Mouse (Mus musculus): Measurements from ENCODE around the gene Pgap2. TPM values are rescaled to one million over a fixed set of nuclear protein-coding genes. Genes with fewer than 3 reads are reported as not detected.

Pgap2 gene
- polyA plus RNA-seq (2021; fragmentation: Nextera tagmentation) = 25.4 and 29.4 TPM in 2 replicates
- long read RNA-seq, experiment 1, transcript Pgap2-201 (7 exons, 1,201 nt) = major isoform, 14 of 88 reads
- long read RNA-seq, experiment 1, transcript Pgap2-204 (7 exons, 2,141 nt) = minor isoform, 10 of 88 reads
- long read RNA-seq, experiment 1, partial matches to known transcripts = 4 of 88 reads
- long read RNA-seq, experiment 1, other reads (novel, unspliced or antisense) = 56 of 88 reads
- long read RNA-seq, experiment 2, partial matches to known transcripts = 3 of 29 reads
- long read RNA-seq, experiment 2, other reads (novel, unspliced or antisense) = 17 of 29 reads

DNA sequence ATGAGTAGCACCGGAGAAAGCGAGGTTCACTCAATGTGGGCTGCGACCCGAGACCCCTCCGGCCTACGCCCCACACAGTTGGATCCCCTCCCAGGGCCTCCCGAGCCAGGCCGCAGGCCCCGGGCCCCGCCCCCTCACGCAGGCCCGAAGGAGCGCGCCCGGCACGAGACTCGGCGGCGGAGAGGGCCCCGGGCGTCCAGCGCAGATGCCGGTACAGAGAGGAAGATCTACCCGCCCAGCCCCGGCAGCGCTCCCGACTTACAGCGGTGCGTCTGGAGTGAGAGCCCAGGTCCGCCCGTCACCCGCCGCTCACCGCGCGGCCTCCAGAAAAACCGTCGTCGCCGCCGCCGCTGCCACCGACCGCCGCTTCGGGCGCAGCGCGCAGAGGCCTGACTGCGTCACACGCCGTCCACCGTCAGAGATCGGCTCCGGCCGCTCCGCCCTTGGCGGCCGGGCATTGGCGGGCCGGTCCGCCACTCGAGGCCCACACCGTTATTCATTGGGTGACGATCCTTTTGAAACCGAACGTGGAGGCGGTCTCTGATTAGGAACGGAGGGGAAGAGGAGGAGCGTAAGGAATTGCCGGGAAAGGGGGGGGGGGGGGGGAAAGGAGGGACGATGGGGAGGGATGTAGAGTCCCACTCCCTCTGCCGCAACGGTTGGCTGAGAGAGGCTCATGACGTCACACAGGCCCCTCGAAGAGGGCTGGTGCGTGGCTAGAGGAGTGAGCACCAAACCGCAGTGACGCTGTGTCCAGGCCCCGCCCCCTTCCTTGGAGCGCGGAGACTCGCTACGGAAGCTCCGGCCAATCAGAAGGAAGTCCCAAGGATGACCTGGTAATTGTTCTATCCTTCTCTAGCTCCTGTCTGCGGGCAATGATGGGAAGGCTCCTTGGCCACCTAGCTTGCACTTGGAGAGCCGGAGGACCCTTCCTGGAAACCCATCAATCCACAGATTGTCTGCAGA is at the start of gene Pgap2, which contains the start of gene Nup98:
Gene Pgap2, plus strand, starts transcription at position 453 of the 966 bp plus-strand sequence.
Gene Nup98, minus strand, starts transcription at position 421 of the 966 bp plus-strand sequence.

DNA sequence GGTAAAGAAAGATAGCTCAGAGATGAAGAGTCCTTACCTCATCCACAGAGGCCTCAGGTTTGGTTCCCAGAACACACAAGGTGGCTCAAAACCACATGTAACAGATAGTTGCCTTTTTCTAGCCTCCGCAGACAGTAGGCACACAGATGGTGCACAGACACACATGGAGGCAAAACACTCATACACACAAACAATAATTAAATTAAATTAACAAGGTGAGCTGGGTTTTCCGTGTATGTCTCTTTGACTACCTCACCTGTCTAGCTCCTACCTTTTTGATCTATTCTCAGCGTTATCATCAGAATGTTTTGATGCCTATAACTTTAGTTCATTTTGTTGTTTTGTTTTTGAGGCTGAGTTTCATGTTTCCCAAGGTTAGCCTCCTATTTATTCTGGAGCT is 45.9 kb downstream of the Pgap2 start, which contains the start of gene Rhog:
Gene Rhog, minus strand, starts transcription at position 101 of the 400 bp plus-strand sequence.

DNA sequence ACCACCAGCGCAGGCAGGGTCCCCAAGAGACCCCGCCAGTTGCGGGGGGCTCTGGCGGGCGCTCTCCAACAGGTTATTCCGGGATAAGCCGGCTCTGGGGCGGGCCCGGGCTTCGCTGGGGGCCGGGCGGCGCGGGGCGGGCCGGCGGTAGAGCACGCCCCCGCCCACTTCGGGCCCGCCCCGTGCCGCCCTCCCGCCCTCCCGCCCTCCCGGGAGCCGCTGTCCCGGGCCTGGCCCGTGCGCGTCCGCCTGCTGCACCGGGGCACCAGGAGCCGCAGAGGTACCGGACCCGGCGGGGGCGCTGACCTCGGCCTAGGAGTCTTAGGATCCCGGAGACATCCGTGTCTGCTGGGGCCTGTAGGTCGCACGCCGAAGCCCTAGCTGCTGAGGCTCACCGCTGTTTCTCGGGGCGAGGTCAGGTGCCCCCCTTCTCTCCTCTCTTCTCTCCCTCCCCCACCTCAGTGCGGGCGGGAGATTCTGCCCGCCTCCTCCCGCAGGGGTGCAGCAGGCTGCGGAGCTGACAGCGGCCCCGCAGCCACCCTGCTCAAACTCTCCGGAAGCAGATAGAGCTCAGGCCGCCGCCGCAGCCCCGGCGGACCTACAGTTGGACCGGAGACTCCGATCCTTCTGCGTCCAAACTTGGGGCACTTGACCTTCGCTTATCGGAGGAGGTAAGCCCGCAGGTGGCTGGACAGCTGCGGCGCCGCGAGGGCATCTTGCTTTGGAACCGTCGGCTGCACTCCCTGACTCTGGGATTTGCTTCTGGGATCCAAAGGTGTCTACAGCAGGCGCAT is 57.8 kb downstream of the Pgap2 start, which contains the start of gene Stim1:
Gene Stim1, plus strand, starts transcription at position 206 of the 794 bp plus-strand sequence.

Other genes with a start within 250 kb of the Pgap2 start
- 0.49 and 0.93 TPM in 2 replicates for gene Il18bp, start 191.5 kb upstream of the Pgap2 start, polyA plus RNA-seq (2021; fragmentation: Nextera tagmentation)
- gene Rnf121, start 144.7 kb upstream of the Pgap2 start, polyA plus RNA-seq (2021; fragmentation: Nextera tagmentation) = 18.9 and 23.6 TPM in 2 replicates
- gene Xndc1, start 144.7 kb upstream of the Pgap2 start, polyA plus RNA-seq (2021; fragmentation: Nextera tagmentation) = 3.1 and 3.3 TPM in 2 replicates
- gene Xntrpc, start 144.5 kb upstream of the Pgap2 start, polyA plus RNA-seq (2021; fragmentation: Nextera tagmentation) = 0.08 and 0.09 TPM in 2 replicates
- gene Trpc2, start 127.1 kb upstream of the Pgap2 start, polyA plus RNA-seq (2021; fragmentation: Nextera tagmentation) = not detected in 2 replicates
- gene Art1, start 108.5 kb upstream of the Pgap2 start, polyA plus RNA-seq (2021; fragmentation: Nextera tagmentation) = 0.14 TPM in 1 of 2 replicates, not detected in the other
- gene Art5, start 100.7 kb upstream of the Pgap2 start, polyA plus RNA-seq (2021; fragmentation: Nextera tagmentation) = 0.11 TPM in 1 of 2 replicates, not detected in the other
- 0.42 TPM in 1 of 2 replicates, not detected in the other for gene Chrna10, start 93.4 kb upstream of the Pgap2 start, polyA plus RNA-seq (2021; fragmentation: Nextera tagmentation)
- gene Nup98, start within 50 bp of the Pgap2 start, polyA plus RNA-seq (2021; fragmentation: Nextera tagmentation) = 7.1 and 9.7 TPM in 2 replicates
- 31.5 and 45.8 TPM in 2 replicates for gene Rhog, start 45.8 kb downstream of the Pgap2 start, polyA plus RNA-seq (2021; fragmentation: Nextera tagmentation)
- 18.8 and 22.2 TPM in 2 replicates for gene Stim1, start 57.6 kb downstream of the Pgap2 start, polyA plus RNA-seq (2021; fragmentation: Nextera tagmentation)
- 7.2 and 7.6 TPM in 2 replicates for gene Rrm1, start 231.5 kb downstream of the Pgap2 start, polyA plus RNA-seq (2021; fragmentation: Nextera tagmentation)